Mouse (Mus musculus): ENCODE measurements around the gene Zfhx3.

Zfhx3 gene

GRCm38 (mm10) chr8:108773436-108773835 is 831.0 kb downstream of the Zfhx3 start:
- intact Hi-C loops (cut with DNase I), result loop anchor here (10.0 kb wide), 1 partner anchor 49 kb away; no protein-coding TSS in a partner anchor

GRCm38 (mm10) chr8:108778063-108778462 is 835.6 kb downstream of the Zfhx3 start:
- intact Hi-C loops (cut with DNase I), result loop anchor here (10.0 kb wide), 1 partner anchor 53 kb away; no protein-coding TSS in a partner anchor

GRCm38 (mm10) chr8:108778551-108778950 is 836.1 kb downstream of the Zfhx3 start:
- intact Hi-C loops (cut with DNase I), result loop anchor here (10.0 kb wide), 1 partner anchor 54 kb away; no protein-coding TSS in a partner anchor

GRCm38 (mm10) chr8:108780766-108781165 is 838.3 kb downstream of the Zfhx3 start:
- intact Hi-C loops (cut with DNase I), result no loop called here

- intact Hi-C loops (cut with DNase I), result no loop called here
These were observed 838.7 kb downstream of the Zfhx3 start for GRCm38 (mm10) chr8:108781192-108781591.

GRCm38 (mm10) chr8:108783155-108783554 is 840.7 kb downstream of the Zfhx3 start:
- intact Hi-C loops (cut with DNase I), result no loop called here

GRCm38 (mm10) chr8:108788156-108788761 is 845.8 kb downstream of the Zfhx3 start:
- intact Hi-C loops (cut with DNase I), result no loop called here

- intact Hi-C loops (cut with DNase I), result no loop called here
These were observed 846.3 kb downstream of the Zfhx3 start for GRCm38 (mm10) chr8:108788762-108789157.

GRCm38 (mm10) chr8:108790559-108791293 is 848.3 kb downstream of the Zfhx3 start:
- intact Hi-C loops (cut with DNase I), result no loop called here

- intact Hi-C loops (cut with DNase I), result loop anchor here (5.0 kb wide), 2 partner anchors 84 to 116 kb away; no protein-coding TSS in a partner anchor
These were observed 853.6 kb downstream of the Zfhx3 start for GRCm38 (mm10) chr8:108796076-108796475.

- intact Hi-C loops (cut with DNase I), result loop anchor here (5.0 kb wide), 2 partner anchors 85 to 115 kb away; no protein-coding TSS in a partner anchor
These were observed 854.4 kb downstream of the Zfhx3 start for GRCm38 (mm10) chr8:108796882-108797281.

GRCm38 (mm10) chr8:108798012-108798411 is 855.6 kb downstream of the Zfhx3 start:
- intact Hi-C loops (cut with DNase I), result loop anchor here (5.0 kb wide), 2 partner anchors 86 to 114 kb away; no protein-coding TSS in a partner anchor

GRCm38 (mm10) chr8:108799250-108799649 is 856.8 kb downstream of the Zfhx3 start:
- intact Hi-C loops (cut with DNase I), result loop anchor here (5.0 kb wide), 2 partner anchors 87 to 113 kb away; no protein-coding TSS in a partner anchor

GRCm38 (mm10) chr8:108800357-108800756 is 857.9 kb downstream of the Zfhx3 start:
- intact Hi-C loops (cut with DNase I), result no loop called here

- intact Hi-C loops (cut with DNase I), result no loop called here
These were observed 860.6 kb downstream of the Zfhx3 start for GRCm38 (mm10) chr8:108803017-108803416.

- intact Hi-C loops (cut with DNase I), result no loop called here
These were observed 869.2 kb downstream of the Zfhx3 start for GRCm38 (mm10) chr8:108811694-108812093.

- intact Hi-C loops (cut with DNase I), result no loop called here
These were observed 870.9 kb downstream of the Zfhx3 start for GRCm38 (mm10) chr8:108813375-108813774.

- intact Hi-C loops (cut with DNase I), result no loop called here
These were observed 876.8 kb downstream of the Zfhx3 start for GRCm38 (mm10) chr8:108819271-108819671.

GRCm38 (mm10) chr8:108819826-108820225 is 877.4 kb downstream of the Zfhx3 start:
- intact Hi-C loops (cut with DNase I), result loop anchor here (10.0 kb wide), 1 partner anchor 195 kb away; no protein-coding TSS in a partner anchor

GRCm38 (mm10) chr8:108820634-108821033 is 878.2 kb downstream of the Zfhx3 start:
- intact Hi-C loops (cut with DNase I), result loop anchor here (10.0 kb wide), 1 partner anchor 194 kb away; no protein-coding TSS in a partner anchor

GRCm38 (mm10) chr8:108822841-108823266 is 880.4 kb downstream of the Zfhx3 start:
- intact Hi-C loops (cut with DNase I), result loop anchor here (10.0 kb wide), 1 partner anchor 192 kb away; no protein-coding TSS in a partner anchor

- intact Hi-C loops (cut with DNase I), result loop anchor here (10.0 kb wide), 1 partner anchor 191 kb away; no protein-coding TSS in a partner anchor
These were observed 881.6 kb downstream of the Zfhx3 start for GRCm38 (mm10) chr8:108824049-108824448.

Data from adrenal gland (tissue).